Mouse (Mus musculus): ENCODE results near the gene Fkbp5.

DNA sequence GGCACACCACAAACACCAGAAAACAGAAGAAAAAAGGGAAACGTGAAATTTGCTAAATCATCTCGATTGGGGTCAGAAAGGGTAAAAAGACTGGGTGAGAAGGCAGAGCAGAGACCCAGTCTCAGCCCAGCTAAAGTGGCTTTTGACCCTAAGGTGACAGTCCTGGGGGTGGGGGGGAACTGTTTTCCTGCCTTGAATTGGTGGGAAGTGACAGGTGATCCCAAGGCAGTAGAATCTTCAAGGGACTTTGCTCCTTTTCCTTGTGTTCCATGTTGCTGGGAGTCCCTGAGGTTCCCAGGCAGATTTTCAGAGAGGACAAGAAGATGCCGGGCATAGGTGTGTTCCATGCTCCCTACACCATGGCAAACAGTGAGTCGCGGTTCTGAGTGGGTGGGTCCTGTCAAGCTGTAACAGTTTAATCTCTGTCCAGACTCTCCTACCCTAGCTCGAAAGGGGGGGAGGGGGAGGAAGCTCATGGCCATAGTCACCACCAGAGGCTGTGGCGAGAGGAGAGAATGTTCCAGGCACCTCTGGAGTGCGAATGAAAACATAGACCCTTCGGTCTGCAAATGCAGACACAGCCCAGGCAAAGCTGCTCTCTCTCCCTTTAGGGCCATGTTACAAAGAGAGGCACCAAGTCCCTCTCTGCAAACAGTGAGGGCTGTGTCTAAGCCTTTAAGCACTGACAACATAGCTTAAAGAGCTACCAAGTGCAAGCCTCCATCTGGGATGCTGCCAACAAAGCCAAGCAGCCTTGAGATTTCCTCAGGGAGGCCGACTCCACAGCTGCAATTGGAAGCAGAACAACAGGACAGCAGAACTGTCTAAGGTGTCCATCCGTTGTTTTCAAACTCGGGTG lies 10.1 kb upstream of the Fkbp5 start:
- TF ChIP-seq CTCF (IDR thresholded peaks at IDR 0.05) (peak; percentile 25; the same call in 1 of the 2 replicates), EP300 (IDR thresholded peaks at IDR 0.05) (0 out of 2 replicates have a peak, but pooled peaks have one; percentile 12)
